Comparison of ENCODE assay signal across 13 mouse cellular contexts in genomic region chr4:8968741-8969140, GRCm38 (mm10).
DNase-seq lines count a peak whose midpoint lies in the region; ATAC-seq lines count a peak whose summit lies in the region.
"Had no signal": no experiment of that assay in that cellular context is flagged by ENCODE, and none has a peak within 500 bp of the region (broad histone marks: within the 10 kb centered on the region; RNA-seq: fewer than 3 reads in every experiment).

No protein-coding gene starts in this region.

- no peak overlapping the region for H3K27ac ChIP-seq in kidney, embryonic 15.5 days
- H3K27ac ChIP-seq: heart, embryonic 15.5 days; limb, embryonic 13.5 days; midbrain, embryonic 13.5 days had no signal

- peak; percentile 9 for DNase-seq in kidney, adult 18-20 months
- peak; percentile 16 for DNase-seq in urinary bladder, postnatal 14 days (ENCODE audit: low spot score)
- no peak for DNase-seq in urinary bladder, postnatal 25 days (ENCODE audit: low spot score)
- DNase-seq in embryo, embryonic 9.5 days (ENCODE audit: extremely low spot score) = peak; percentile 49
- DNase-seq in right cerebral cortex, postnatal 14 days = no peak
- DNase-seq in layer of hippocampus, postnatal 14 days (ENCODE audit: low spot score in 2 of 2) = no peak
- DNase-seq: cerebellum, adult 11 months; forebrain, postnatal 0 days had no signal

- H3K9ac ChIP-seq in kidney, embryonic 15.5 days = no peak overlapping the region
- H3K9ac ChIP-seq: forebrain, postnatal 0 days; heart, embryonic 15.5 days; limb, embryonic 13.5 days; midbrain, embryonic 13.5 days had no signal

- no peak overlapping the region for H3K4me3 ChIP-seq in kidney, embryonic 15.5 days (replicated peaks)
- H3K4me3 ChIP-seq: heart, embryonic 15.5 days; limb, embryonic 13.5 days; midbrain, embryonic 13.5 days had no signal

- ATAC-seq in kidney, embryonic 15.5 days (replicated peaks; ENCODE audit: low FRiP score) = no peak
- no peak for ATAC-seq in megakaryocyte progenitor cell, adult 5-6 weeks (replicated peaks; ENCODE audit: poor library complexity)
- ATAC-seq: forebrain, postnatal 0 days; midbrain, embryonic 13.5 days had no signal

- H3K4me2 ChIP-seq in kidney, embryonic 15.5 days = no peak overlapping the region
- H3K4me2 ChIP-seq: heart, embryonic 15.5 days; limb, embryonic 13.5 days; midbrain, embryonic 13.5 days had no signal

- H3K27me3 ChIP-seq in kidney, embryonic 15.5 days = no peaks in the 10 kb centered on the region
- H3K27me3 ChIP-seq: heart, embryonic 15.5 days; midbrain, embryonic 13.5 days had no signal

- 14% methylated on average over 3 of the region's 3 CpGs for WGBS in kidney, embryonic 15.5 days

- no peaks in the 10 kb centered on the region for H3K9me3 ChIP-seq in kidney, embryonic 15.5 days (replicated peaks)
- H3K9me3 ChIP-seq: limb, embryonic 13.5 days; midbrain, embryonic 13.5 days had no signal

- H3K4me1 ChIP-seq in kidney, embryonic 15.5 days = no peaks in the 10 kb centered on the region
- H3K4me1 ChIP-seq: heart, embryonic 15.5 days; midbrain, embryonic 13.5 days had no signal

- H3K36me3 ChIP-seq in kidney, embryonic 15.5 days = no peaks in the 10 kb centered on the region
- H3K36me3 ChIP-seq: heart, embryonic 15.5 days; limb, embryonic 13.5 days; midbrain, embryonic 13.5 days had no signal

Comparison
In these comparisons a context has a peak if more than half of its experiments do, and no peak if none do; other contexts are left out.
1. DNase-seq: peak in kidney, adult 18-20 months (single experiment), urinary bladder, postnatal 14 days (single experiment) and embryo, embryonic 9.5 days (single experiment); none in urinary bladder, postnatal 25 days (single experiment), right cerebral cortex, postnatal 14 days (single experiment) and layer of hippocampus, postnatal 14 days (0 of 2).